Mouse (Mus musculus) inflammation-experienced regulatory T-cells, adult 6 months (primary cell): ENCODE results near the gene Rgs19. TPM values are rescaled to one million over a fixed set of nuclear protein-coding genes. Genes with fewer than 3 reads are reported as not detected.

Experiments used
- ATAC-seq: one replicate; pipeline ENCODE4 v1.8.0; 2017
- polyA plus RNA-seq, 3 experiments: library from polyadenylated mRNA; unstranded; fragments of 100-300 nt; shearing (Covaris generic); gene quantifications; one replicate each; pipeline ENCODE4 v1.2.1; 2017

Gene Rgs19
- 100 to 1,000 TPM; 154 to 182 (median 170) TPM for polyA plus RNA-seq

DNA sequence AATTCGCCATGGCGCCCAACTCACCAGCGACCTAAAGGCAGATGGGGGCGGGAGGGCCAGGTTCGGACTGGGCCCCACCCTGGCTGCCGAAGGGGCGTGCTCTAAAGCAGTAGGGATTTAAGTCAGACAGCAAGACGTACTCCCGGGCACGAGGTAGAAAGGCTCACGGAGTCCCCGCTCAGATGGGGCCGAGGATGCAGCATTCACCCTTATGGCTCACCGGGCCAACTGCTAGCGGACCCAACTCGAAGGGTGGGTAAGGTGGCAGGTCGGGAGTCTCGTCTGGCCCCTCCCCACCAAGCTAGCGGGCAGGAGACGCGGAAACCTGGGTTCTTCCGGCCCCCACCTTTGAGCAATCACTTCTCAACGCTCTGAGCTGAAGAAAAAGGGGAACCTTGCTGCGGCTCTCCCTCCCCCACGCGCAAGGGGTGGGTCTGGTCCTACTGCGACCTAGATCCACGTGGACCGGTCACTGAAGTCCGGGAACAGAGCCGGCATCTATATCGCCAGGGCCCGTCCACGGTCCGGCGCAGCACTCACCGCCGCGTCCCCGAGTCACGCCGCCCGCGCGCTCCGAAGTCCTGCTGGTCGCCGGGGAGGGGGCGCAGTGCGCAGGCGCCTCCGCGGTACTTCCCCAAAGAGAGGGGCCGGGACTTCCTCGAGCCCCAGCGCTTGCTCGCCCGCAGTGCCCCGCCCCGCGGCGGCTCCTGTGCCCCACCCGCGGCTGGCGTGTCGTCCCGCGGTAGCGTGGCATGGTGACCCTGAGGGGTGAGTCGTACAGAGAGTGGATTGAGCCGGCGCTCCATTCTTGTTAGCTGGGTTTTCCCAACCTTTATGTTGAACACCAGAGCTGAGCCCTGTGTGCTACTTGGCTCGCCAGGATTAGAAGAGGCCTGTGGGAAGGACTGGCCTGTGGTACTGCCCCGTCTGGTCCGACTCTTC is at the start of gene Rgs19:
Gene Rgs19 (minus strand): TSS at position 639 of the 942 bp plus-strand sequence.
- peak; percentile 86 for ATAC-seq

DNA sequence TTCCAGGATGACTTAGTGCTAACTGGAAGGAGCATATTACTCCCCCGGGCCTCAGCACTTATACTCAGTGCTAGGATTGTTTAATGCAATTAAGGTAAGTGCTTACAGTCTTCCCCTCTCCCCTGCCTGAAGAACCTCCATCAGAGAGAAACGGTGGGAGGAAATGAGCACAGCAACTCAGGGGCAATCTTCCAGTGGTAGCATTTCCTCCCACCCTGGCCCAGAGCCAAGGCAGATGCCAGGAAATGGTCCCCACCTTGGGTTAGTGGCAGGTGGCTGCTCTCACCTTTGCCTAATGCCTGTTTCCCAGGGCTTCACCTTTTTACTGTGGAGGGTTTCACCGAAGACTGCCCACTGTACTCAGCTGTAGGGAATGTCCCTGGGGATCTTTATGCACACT is 36.3 kb upstream of the Rgs19 start:
- ATAC-seq: no peak

DNA sequence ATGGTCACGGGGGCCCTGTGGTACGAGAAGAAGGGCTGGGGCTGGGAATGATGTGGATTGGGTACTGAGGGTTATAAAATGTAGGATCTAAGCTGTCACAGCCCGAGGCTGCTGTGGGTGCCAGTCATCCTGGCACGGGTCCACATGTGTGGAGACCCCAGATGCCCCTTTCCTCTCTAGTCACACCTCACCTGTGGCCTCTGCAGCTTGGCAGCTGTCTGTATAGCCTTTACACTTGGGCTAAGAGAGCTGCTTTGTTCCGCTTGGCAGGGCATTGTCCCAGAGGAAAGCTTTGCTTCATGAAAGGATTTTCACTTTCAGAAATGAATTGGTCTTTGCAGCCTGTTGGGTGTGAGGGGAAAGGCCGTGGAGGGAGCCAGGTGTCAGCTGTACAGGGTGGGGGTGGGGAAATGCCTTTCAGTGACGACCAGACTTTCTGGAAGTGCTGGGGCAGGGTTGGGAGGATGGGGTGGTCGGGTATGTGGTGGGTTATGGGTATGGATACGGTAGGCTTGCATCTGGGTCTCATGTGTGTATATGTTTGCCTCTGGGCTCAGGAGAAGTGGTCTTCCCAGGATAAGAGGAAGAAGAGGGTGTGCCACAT is 34.0 kb upstream of the Rgs19 start:
- ATAC-seq: no peak

DNA sequence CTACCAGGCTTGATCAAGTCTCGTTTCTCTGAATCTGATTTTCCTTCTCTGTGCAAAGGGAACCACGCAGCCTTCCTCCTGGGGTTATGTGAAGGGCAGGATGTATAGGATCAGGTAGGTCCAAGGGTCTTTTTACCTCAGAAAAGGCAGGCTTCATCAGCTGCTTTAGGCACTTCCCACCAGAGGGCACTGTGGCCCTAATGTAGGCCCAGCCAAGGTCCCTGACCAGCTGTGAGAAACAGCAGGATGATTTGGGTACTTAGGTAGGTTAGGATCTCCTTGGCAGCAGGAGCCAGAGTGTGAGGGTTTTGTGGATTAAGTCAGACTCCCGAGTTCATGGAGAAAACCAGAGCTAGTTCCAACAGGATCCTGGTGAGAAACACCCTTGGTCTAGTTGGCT is 28.4 kb upstream of the Rgs19 start:
- no peak for ATAC-seq

DNA sequence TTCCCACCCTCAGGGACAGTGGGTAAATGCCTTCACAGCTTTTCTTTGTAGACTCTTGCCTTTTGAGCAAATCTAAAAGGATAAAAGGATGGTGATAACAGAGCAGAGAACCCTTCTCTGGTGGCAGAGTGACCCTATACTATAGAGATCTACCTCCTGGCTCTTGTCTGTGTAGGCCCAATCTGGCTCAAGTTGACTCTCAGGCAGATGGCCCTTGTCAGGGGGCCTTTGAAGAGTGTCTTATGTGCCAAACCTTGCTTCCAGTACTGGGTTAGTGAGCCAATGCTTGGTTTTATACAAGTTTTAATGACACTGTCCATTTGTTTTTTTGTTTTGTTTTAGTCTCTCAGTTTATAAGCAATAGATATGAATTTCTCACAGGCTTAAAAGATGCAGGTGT is 27.4 kb upstream of the Rgs19 start:
- ATAC-seq: no peak

DNA sequence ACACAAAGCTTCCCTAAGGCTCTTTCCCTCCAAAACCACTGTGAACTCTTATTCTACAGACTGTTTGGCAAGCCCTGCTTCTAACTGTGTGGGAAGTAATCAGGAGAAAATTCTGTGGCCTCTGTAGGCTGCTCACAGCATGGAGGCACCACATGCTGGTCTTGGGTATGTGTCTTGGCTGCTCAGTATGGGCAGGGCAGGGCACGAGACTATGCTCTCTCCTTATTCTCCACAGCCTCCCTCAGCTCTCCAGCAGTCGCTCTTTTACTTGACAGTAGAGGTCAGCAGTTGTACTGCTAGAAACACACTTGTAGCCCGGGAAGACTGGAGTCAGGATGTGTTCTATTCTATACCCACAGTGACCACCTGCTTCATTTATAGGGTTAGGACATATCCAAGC is 26.3 kb upstream of the Rgs19 start:
- no peak for ATAC-seq

DNA sequence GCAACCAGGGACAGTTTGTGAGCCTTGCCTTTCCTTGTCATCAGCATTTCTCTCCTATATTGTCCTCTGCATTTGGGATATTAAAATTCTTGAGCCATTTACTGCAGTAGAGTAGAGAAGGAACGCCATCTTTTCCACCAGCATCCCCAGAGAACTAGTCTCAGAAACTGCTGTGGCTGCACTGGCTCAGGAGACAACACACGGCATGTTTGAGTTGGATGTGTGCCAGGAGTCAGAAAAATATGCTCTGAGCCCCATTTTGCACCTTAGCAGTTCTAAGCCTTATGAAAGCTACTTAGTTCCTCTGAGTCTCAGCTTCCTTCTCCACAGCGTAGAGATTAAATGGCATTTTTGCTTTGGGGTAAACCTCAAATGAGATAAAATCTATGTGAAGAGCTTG is 23.2 kb upstream of the Rgs19 start:
- ATAC-seq: no peak

DNA sequence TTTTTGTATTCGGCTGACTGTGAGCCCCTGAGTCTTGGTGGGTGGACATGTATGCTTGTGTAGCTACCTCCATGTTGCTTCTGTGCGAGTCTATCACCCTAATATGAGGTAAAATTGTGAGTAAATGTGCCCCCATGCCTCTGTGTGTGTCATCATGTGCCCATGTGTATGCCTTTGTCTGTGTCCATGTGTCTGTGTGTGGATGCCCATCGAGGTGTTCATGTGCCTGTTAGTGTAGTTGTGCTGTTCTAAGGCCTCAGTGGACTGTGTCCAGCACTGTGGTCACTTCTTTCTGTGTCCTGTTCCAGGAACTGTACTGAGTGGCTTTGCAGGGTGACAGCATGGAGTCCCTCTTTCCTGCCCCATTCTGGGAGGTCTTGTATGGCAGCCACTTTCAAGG is 21.6 kb upstream of the Rgs19 start:
- no peak for ATAC-seq

DNA sequence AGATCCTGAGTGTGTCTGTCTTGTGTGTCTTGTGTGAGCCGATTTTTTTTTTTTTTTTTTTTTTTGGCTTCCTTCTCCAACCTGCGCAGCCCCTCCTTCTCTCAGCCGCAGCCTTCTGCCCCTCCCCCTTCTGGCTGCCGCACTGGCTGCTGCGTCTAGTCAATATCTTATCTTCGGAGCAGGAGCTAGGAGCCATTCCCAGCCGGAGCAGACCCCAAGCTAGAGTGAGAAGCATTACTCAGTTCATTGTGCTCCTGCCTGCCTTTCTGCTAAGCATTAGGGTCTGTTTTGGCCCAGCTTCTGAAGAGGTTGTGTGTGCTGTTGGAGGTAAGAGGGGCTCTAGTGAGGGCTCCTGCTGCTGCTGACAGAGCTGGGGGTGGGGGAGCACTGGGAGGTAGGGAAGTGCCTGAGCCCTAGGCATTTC is 21.1 kb upstream of the Rgs19 start, which contains the start of gene Oprl1:
Gene Oprl1 (plus strand): TSS at position 114 of the 424 bp plus-strand sequence.
- no peak for ATAC-seq

DNA sequence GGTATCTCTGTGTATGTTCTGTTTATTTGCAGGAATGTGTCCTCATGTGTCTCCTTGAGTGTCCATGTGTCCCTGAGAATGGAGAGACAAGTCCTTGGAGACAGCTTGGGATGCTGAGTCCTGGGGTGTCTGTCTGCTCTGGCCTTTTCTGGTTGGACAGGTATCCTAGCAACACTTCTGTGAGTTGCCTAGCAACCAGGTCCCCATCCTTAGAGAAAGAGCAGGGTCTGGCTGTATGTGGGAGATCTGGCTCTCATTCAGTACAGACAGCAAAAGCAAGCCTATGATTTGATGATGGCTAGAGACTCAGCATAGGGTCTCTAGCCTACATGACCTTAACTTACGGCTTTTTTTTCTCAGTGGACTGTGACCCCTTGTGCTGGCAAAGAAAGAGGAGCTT is 20.0 kb upstream of the Rgs19 start:
- no peak for ATAC-seq

DNA sequence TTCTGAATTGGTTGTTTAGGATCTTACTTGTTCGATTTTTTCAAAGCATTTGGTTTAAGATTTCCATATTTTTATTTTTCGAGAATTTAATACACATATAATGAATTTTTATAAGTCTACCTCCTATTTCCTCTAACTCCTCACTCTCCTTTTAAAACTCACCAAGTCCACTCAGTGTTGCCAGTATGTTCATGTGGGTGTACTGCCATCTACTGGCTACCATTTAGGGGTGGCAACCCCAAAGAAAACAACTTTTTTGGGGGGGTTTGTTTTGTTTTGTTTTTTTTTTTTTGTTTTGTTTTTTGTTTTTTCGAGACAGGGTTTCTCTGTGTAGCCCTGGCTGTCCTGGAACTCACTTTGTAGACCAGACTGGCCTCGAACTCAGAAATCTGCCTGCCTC is 12.9 kb upstream of the Rgs19 start:
- ATAC-seq: peak; percentile 68

DNA sequence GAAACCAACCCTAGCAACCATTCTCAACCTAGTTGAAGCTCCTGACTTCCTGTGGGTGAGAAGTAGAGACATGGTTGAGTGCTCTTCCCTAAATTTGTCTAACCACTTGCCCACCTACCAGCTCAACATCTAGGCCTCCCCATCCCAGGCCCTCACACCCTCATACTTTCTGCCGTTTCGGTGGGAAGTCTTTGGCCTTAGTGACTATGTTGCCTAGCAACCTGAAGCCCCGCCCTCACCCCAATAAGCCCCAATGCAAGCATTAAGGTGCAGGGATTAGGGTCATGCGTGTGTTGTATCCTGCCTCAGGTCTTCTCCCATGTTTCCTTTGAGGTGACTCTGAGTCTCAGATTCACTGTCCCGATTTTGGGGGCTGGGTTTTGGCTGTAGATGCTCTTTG is 4.5 kb upstream of the Rgs19 start, which contains the start of gene Lkaaear1:
Gene Lkaaear1 (minus strand): TSS at position 202 of the 400 bp plus-strand sequence.
- no peak for ATAC-seq

DNA sequence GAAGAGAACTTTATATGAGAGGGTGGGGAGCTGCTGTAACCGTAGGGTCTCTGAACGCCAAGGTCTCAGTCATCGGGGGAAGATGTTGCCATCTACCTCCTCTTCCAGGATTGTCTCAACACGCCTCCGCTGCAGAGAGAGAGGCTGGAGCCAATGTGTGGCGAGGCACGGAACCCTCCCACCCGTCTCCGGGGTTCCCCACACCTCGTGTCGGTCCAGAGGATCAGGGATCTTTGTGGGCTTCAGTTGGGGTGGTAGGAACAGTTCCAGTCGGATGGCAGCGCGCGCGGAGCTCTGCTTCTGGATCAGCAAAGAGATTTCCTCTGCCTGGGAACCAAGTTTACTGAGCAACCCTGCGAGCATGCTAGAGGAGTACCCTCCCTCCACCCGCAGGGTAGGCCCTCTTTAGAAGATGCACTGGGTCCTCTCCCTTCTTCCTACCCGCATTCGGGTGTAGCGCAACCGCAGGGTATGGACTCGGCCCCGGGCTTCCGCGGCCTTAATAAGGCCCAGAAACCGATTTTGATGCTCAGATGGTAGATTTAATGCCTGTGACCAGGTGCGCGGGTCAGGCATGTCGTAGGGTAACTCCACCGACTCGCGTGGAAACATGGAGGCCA is 3.1 kb upstream of the Rgs19 start:
- ATAC-seq: no peak

DNA sequence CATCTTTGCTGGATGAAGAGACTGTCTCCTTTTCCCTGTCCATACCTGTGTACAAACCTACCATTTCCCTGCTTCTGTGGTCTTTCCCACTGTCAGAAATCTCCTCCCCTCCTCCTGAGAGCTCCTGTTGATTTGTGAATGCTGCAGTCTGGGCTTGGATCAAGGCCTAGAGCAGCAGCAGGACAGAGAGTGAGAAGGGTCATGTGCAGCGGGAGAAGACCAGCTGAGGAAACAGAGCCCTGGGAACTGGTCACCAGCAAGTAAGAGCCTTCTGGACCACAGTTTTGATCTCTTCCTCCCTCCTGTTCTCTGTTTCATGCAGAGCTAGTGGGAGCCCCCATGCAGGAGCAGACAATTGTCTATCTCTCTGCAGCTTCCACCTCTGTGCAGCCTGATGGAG is 2.0 kb upstream of the Rgs19 start:
- ATAC-seq: no peak

DNA sequence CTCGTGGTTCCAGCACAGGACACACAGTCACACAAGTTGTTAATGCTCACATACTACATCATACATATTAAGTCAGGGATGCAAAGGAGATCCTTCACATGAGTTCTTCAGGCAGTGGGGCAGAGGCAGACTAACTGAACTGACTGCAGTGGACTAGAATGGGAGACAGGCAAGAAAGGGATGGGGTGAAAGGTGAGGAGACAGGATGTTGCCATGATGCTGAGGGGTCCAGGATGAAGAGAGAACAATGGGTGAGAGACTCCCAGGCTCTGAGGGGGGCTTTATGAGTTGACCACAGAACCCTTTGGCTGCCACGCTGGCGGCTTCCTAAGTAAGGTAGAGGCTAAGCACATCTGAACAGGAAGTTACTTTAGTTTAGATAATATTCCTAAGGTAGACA is 804 bp upstream of the Rgs19 start:
- ATAC-seq: no peak

DNA sequence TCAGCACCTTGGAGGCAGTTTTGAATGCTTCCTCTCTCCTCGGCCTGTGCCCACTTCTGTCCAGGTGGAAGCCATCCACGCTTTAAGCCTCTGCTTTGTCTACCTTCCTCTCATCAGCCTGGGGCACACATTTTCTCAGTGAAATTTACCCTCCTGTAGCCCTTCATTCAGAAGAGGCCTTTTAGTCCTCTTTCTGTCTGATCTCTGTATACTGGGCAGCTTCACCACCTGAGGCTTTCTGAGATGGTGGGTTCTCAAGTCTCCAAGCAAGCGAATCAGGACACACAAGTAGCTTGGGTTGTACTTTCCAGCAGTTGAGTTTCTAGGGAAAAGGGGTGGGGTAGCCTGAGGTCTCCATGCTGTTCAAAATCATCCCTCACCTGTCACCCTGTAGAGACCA is 1.5 kb downstream of the Rgs19 start:
- ATAC-seq: no peak

DNA sequence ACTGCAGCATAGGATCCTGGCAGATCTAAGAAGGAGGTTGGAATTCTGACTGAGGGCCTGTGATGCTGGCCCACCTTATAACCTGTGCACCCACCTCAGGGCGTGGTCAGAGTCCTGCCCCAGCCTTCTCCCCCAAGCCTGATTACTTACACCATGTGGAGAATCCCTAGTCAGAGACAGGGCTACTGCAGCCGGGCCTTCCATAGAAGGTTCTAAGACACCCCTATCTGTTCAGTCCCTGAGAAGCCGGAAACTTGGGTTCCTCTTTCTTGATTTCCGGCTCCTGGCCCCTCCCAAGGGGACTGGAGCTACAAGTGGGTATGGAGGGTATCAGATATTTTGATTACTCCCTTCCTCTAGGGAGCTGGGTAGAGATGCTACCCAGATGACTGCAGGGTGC is 2.2 kb downstream of the Rgs19 start:
- ATAC-seq: peak; percentile 30

DNA sequence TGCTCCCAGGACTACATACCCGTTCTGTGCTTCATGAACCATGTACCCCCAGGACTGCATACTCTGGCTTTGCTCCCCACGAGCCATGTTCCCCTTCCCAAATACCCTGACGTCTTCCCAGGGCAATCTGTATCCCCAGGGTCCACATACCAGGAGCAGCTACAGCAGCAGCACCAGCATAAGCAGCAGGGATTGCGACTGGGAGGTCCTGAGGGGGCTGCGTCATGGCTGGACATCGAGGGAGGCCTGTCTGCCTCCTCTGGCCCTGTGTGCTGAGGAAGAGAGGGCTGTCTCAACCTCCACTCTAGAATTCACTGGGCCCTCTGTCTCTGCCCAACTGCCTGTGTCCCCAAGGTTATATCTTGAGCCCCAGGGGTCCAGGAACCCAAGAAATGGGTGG is 2.7 kb downstream of the Rgs19 start:
- ATAC-seq: no peak

DNA sequence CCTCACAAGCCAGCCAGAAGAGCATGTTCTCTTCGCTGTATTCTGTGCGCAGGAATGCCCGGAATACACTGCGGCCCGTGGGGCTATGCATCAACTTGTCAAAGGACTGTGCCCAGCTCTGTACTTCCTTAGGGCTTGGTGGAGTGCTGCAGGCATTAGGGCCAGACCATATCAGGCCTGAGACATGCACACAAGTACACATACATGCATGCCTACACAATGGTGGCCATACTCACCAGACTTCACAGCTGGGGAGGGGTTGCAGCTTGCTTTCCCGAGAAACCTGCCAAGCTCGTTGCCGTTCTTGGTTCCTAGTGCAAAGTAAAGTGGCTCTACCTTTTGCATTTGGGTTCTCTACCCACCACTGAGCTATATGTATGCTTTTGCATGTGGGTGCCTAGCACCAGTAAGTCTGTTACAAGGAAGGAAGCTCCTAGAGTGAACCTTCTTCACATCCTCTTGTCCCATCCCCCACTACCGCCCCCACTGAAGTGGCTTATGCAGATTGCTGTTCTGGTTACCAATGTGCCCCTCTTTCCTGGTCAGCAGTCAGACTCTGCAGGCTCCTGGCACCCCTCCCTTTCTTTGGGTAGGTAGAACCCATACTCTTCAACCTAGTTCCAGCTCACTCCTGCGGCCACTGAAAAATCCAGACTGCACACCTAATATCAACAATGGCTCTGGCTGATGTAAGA is 4.2 kb downstream of the Rgs19 start:
- no peak for ATAC-seq

DNA sequence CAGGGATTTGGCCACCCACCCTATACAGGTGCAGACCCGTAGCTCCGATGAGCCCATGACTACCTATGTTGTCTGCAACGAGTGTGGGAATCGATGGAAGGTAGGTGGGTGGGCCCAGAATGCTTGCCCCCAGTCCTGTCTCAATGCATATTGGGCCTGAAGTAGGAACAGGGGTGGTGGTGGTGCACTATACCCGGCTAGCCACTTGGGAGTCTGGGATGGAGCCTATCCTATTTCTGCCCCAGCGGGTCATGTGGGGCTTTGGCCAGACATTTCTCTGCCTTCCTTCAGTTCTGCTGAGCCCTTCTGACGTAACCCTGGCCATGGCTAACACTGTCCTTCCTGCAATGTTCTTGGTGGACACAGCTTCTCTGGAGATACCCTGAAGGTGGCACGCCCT is 6.2 kb downstream of the Rgs19 start:
- no peak for ATAC-seq

DNA sequence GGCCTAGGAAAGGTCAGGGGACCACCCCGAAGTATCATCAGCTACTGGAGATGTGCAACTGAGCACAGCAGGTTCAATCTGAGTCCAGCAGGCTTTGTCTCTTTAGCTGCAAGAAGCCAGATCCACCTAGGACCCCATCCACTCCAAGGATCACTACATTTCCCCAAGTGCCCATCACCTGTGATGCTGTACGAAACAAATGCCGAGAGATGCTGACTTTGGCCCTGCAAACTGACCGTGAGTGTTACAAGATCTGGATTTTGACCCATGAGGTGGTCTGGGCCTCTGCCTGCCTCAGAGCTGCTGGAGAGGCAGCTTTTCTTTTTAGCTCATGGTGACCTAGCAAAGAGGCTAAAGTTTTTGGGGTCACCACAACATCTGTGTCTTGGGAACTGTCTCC is 8.1 kb downstream of the Rgs19 start:
- ATAC-seq: no peak

DNA sequence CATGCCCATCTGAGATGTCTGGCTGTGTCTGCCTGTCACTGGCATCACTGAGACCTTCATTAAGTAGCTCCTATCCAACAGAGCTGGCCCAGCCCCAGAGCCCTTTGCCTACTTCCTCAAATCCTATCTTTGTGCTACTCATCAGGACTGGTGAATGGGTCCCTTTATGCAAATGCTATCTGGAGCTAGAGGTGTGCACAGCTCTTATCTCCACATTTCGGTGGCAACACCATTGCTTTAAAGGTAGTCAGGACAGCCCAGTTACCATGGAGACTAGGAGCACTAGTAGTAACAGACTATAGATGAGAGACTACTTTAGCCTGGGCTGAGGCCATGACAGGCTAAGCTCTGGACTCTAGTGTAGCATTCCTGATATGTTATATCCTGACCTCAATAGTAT is 9.1 kb downstream of the Rgs19 start:
- ATAC-seq: no peak

DNA sequence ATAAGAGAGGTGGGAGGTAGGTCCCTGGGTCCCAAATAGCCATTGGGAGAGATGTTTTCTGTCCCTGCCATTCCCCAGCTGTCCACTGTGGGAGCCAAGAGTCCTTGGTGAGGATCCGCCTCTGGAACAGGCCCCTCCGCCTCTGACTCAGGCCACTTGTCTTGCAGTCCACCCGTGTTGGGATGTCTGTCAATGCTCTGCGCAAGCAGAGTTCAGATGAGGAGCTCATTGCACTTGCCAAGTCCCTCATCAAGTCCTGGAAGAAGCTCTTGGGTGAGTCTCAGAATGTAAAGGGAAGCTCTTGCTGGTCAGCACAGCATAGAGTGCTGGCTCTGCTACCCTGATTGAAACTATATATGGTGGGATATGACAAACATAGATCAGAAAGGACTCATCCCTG is 10.4 kb downstream of the Rgs19 start:
- ATAC-seq: no peak
